Mouse (Mus musculus) erythroblast, embryonic 14.5 days (primary cell): Measurements from ENCODE around the gene Oosp1.

Experiments
- GATA1 ChIP-seq: IDR thresholded peaks from 2 replicates; pipeline ENCODE4 v1.6.1; 2012; ENCODE audit warnings: low read length, inconsistent platforms, mixed read lengths
- TAL1 ChIP-seq: IDR thresholded peaks from 3 replicates; pipeline ENCODE4 v1.6.1; 2012; ENCODE audit warnings: low read length, inconsistent platforms, mixed read lengths

DNA sequence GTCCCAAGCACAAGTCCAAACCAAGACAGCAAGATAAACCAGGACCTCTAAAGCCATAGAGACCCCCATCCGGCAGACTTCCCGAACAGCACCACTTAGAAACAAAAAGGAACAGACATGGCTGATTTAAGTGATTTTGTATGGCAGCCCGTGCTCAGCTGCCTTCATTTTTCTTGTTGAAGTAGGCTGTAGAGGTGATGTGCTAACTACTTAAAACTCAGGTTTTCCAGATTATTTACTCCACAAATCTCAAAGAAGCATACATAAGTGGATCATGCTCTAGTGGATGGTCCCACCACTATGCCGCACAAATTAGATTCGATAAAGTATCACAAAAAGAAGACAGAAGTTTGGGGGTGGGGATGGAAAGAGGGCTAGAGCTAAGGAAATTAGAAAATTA is 30.5 kb downstream of the Oosp1 start, which contains the start of gene Oosp2:
- TF ChIP-seq TAL1 (no peak), GATA1 (no peak)
